Mouse (Mus musculus) heart, postnatal 36 days (tissue): ENCODE measurements around the gene Olfr191. TPM values are rescaled to one million over a fixed set of nuclear protein-coding genes. Genes with fewer than 3 reads are reported as not detected.
"Not testable (repeated sequence)": the region's sequence is repeated elsewhere in the genome, so short reads cannot be mapped to it uniquely, and the experiment has no call there.

Experiments
- DNase-seq, 2 experiments: peaks; one replicate each; pipeline ENCODE4 v3.0.0; 2021 to 2022
- intact Hi-C: fragments of 180-260 bp; cut with DNase I; formaldehyde crosslinking; loops from one replicate; pipeline ENCODE4 v1.15.1; 2025
- total RNA-seq, 2 experiments: library from RNA; stranded (reverse); gene quantifications; 2 replicates each; pipeline ENCODE4 v1.2.3; 2021

The Olfr191 gene
- total RNA-seq, result not detected

- intact Hi-C loops, DNase-seq: not testable (repeated sequence)
These were observed at the start of gene Olfr191 for GRCm38 (mm10) chr16:59089722-59090121. Gene Olfr191 (minus strand): TSS chr16:59089822.

DNA sequence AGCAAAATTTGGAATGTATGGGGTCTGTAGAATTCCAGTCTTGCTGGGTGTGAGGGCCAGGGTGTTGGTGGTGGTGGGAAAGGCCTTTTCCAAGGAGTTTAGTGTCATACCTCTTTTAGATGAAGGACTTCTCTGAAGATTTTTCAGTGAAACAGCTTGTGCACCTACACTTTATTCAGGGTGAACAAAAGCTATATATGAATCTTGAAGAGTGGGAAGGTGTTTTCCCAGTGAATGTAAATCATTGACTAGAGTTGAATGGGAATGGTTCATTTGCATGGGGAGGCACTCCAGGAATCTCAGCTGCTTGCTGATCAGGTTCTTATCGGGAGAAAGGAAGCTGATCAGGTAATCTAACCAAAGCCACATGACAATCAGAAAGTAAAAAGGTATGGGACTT lies 41.1 kb upstream of the Olfr191 start:
- intact Hi-C loops, result no loop called here
- no peak for DNase-seq

GRCm38 (mm10) chr16:59120969-59121368 lies 31.3 kb upstream of the Olfr191 start, which contains the start of gene Olfr194:
Gene Olfr194 (minus strand): TSS chr16:59121069.
- DNase-seq, result no peak
- intact Hi-C loops, result no loop called here

DNA sequence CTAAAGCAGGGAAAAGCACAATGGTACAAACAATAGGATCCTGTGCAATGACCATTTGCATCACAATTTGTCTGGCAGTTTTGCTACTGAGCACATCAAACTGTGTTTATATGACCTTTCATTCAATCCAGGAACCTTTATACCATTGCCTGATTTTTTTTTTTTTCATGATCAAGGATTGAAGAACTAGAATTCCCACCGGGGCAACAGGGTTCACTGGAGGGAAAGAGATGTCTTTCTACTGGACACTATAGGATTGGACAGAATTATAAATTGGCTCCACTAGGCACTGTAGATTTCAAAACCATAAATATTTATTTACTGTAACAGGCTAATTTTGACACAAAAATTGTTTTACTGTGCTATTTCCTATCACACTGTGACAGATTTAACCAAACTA lies 22.2 kb upstream of the Olfr191 start, which contains the start of gene Olfr193:
Olfr193 (minus strand) TSS at position 101 of the 400 bp plus-strand sequence.
- intact Hi-C loops, result no loop called here

DNA sequence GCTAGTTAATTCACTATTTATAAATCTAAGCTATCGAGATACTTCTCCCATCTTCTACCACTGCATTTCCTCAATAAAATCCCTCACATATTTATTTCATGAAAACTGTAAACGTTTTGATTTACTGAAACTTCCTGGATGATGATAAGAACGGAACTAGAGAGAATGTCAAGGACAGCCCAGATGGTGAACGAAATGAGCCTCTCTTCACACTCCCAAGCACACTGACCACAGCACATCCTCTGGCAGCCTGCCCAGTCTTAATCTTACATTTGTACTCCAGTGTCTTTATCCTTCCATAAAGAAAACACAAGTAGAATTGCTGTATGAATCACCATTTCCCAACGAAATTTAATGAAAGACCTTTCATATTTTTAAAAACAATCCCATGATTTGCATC lies 18.9 kb upstream of the Olfr191 start:
- DNase-seq, intact Hi-C loops: not testable (repeated sequence)

More for the DNA sequence above, 22.2 kb upstream of the Olfr191 start, which contains the start of gene Olfr193:
- DNase-seq, result no peak

DNA sequence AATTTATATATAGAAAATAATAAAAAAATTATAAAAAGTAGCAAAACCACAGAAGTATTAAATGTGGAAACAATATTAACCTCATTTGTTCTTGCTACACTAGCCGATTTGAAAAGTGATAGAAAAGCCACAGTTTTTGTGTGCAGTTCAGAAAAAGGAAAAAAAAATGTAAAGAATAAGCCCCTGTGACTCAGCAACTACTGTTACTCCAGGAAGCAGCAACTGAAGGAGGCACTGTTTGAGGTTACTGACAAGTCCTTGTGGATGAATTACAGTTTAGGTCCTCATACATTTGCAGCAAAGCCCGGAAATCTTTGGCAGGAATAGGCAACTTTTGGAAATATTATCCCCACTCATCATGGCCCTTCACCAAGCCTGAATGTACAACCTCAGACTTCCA lies 15.7 kb upstream of the Olfr191 start:
- intact Hi-C loops, result no loop called here
- DNase-seq, result no peak

DNA sequence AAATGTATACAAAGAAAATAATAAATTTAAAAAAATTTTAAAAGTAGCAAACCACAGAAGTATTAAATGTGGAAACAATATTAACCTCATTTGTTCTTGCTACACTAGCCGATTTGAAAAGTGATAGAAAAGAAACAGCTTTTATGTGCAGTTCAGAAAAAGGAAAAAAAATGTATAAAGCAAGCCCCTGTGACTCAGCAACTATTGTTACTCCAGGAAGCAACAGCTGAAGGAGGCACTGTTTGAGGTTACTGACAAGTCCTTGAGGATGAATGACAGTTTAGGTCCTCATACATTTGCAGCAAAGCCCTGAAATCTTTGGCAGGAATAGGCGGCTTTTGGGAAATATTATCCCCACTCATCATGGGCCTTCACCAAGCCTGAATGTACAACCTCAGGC lies 8.5 kb downstream of the Olfr191 start:
- intact Hi-C loops, DNase-seq: not testable (repeated sequence)

DNA sequence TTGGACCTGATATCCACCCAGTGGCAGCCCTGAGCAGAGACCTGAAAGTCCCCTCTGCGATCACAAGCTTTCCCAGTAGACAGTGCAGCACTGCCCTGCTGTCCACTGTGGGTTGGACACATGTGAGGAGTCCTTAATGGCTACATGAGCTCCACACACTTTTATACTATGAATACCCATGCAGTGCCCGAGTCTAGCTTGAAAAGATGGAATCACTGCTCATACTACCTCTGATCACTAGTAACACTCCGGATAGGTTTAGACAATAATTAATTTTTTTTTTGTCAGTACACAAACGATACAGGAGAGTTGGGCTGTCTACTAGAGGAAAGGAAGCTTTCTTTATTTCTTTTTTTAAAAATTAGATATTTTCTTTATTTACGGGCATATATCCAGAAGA lies 11.7 kb downstream of the Olfr191 start, which contains the start of gene Olfr190:
Olfr190 (minus strand) TSS at position 101 of the 400 bp plus-strand sequence.
- DNase-seq, result no peak
- intact Hi-C loops, result no loop called here

GRCm38 (mm10) chr16:59073520-59073919 lies 16.1 kb downstream of the Olfr191 start:
- no peak for DNase-seq
- intact Hi-C loops, result no loop called here

DNA sequence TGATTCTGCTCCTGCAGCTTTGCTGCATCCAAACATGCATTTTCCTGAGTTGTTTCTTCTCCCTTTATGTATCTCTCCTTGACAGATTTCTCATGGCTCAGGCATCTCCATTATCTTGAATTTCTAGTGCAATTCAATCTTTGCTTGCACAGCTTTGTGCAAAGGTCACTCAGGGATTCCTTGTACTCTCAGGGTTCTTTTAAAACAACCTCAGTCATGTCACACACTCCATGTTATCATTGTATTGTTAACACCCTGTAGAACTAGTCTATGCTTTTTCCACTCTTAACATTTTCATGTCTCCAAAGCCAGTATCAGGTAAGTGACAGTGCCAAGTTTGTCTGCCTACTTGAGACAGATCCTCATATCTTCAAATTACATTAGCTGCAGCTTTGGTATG lies 17.9 kb downstream of the Olfr191 start:
- no peak for DNase-seq
- intact Hi-C loops, result no loop called here

- DNase-seq, intact Hi-C loops: not testable (repeated sequence)
These were observed 27.2 kb downstream of the Olfr191 start for GRCm38 (mm10) chr16:59062411-59062810.

DNA sequence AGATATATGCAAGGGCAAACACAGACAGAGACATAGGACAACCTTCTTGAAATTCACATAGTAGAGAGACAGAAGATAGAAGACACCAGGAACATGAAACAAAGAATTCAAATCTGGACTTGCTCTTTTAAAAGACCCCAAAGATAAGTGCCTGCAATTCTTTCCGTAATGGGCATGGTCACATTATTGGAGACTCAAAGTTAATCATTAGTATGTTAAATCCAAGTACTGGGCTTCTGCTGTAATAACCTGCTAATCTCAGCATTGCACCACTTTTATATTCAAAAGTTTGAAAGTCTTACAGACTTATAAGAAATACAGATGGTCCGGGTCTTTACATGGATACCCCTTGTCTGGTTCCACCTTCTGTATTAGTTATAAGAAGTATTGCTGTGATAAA lies 40.3 kb downstream of the Olfr191 start:
- DNase-seq, intact Hi-C loops: not testable (repeated sequence)

DNA sequence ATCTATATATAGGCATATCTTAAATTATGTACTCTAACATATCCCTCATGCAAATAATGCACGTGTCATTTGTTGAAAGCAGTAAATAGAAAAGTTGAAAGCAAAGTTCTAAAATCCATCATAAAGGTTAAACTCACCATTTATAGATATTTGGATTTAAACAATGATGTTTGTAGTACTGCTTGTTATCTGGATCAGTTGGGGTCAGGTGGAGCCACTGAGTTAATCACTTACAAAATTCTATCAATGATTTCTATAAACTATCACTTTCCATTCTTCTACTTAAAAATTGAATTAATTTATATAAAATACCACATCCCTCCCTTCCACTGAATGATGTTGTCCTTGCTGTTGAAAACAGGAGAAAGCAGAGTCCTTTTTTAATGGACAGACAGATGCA lies 40.8 kb downstream of the Olfr191 start:
- no peak for DNase-seq
- intact Hi-C loops, result no loop called here

DNA sequence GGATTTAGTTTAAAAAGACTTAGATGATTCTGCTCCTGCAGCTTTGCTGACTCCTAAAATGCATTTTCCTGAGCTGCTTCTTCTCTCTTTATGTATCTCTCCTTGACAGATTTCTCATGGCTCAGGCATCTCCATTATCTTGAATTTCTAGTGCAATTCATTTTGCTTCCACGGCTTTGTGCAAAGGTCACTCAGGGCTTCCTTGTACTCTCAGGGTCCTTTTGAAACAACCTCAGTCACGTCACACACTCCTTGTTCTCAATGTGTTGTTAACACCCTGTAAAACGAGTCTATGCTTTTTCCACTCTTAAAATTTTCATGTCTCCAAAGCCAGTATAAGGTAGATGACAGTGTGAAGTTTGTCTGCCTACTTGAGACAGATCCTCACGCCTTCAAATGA lies 42.0 kb downstream of the Olfr191 start:
- intact Hi-C loops, result no loop called here

DNA sequence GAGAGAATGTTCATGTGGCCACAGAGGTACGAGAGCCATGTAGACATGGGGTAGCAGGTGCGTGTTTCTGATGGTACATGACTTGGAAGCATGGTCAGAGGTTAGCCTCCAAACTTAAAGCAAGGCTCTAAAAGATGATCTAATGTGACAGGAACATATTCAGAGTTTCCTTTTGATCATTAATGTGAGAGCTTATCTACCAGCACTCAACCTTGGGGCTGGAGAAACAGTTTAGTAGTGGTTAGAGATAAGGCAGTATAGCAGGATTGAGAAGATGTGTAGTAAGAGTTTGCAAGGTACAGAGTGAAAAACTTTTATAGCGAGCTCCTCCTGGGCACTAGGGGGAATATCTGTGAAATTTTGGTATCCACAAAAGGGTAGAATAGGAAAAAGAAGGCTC lies 43.8 kb downstream of the Olfr191 start:
- intact Hi-C loops, result no loop called here
- no peak for DNase-seq

More for the DNA sequence above, 42.0 kb downstream of the Olfr191 start:
- DNase-seq, result no peak

GRCm38 (mm10) chr16:59039710-59040109 lies 49.9 kb downstream of the Olfr191 start, which contains the start of gene Olfr187:
Gene Olfr187 (minus strand): TSS chr16:59039767.
- no peak for DNase-seq
- intact Hi-C loops, result no loop called here

Other genes with a start within 250 kb of the Olfr191 start
- not detected for gene Olfr177, start 215.1 kb downstream of the Olfr191 start, total RNA-seq
- not detected for gene Olfr178, start 197.8 kb downstream of the Olfr191 start, total RNA-seq
- not detected for gene Olfr181, start 161.1 kb downstream of the Olfr191 start, total RNA-seq
- not detected for gene Olfr180, start 160.4 kb downstream of the Olfr191 start, total RNA-seq
- not detected for gene Olfr183, start 94.5 kb downstream of the Olfr191 start, total RNA-seq
- not detected for gene Olfr186, start 59.5 kb downstream of the Olfr191 start, total RNA-seq
- not detected for gene Olfr187, start 50.1 kb downstream of the Olfr191 start, total RNA-seq
- not detected for gene Olfr190, start 11.8 kb downstream of the Olfr191 start, total RNA-seq
- not detected for gene Olfr193, start 22.1 kb upstream of the Olfr191 start, total RNA-seq
- gene Olfr194, start 31.2 kb upstream of the Olfr191 start, total RNA-seq, result not detected
- gene Olfr195, start 57.2 kb upstream of the Olfr191 start, total RNA-seq, result not detected
- gene Olfr196, start 80.6 kb upstream of the Olfr191 start, total RNA-seq, result not detected
- gene Olfr198, start 113.7 kb upstream of the Olfr191 start, total RNA-seq, result not detected
- not detected for gene Olfr199, start 129.9 kb upstream of the Olfr191 start, total RNA-seq
- gene Olfr201, start 182.8 kb upstream of the Olfr191 start, total RNA-seq, result not detected
- gene Olfr202, start 197.0 kb upstream of the Olfr191 start, total RNA-seq, result not detected
- not detected for gene Olfr203, start 209.1 kb upstream of the Olfr191 start, total RNA-seq
- not detected for gene Olfr204, start 228.4 kb upstream of the Olfr191 start, total RNA-seq
- gene Olfr205, start 241.3 kb upstream of the Olfr191 start, total RNA-seq, result not detected